Mouse (Mus musculus) kidney, embryonic 14.5 days (tissue): Measurements from ENCODE around the gene Pdss1. TPM values are rescaled to one million over a fixed set of nuclear protein-coding genes. Genes with fewer than 3 reads are reported as not detected.
"Not testable (repeated sequence)": the region's sequence is repeated elsewhere in the genome, so short reads cannot be mapped to it uniquely, and the experiment has no call there.

ENCODE experiments used
- ATAC-seq: fragments of 200-750 bp; cut with Nextera tagmentation; 2 replicates; pipeline ENCODE4 v1.8.0; 2017; ENCODE audit warnings: moderate number of reproducible peaks, mild to moderate bottlenecking, moderate TSS enrichment, moderate library complexity; ENCODE audit not compliant: low FRiP score, low TSS enrichment
- H3K27ac ChIP-seq: fragments of 300-500 bp; sonication (generic); 2 replicates; pipeline ENCODE4 v1.5.1; 2014; ENCODE audit warnings: low read depth, mild to moderate bottlenecking, low read length, moderate library complexity, mixed read lengths
- H3K27me3 ChIP-seq: fragments of 300-500 bp; sonication (generic); 2 replicates; pipeline ENCODE4 v1.6.1; 2014; ENCODE audit warnings: mild to moderate bottlenecking, low read length; ENCODE audit not compliant: control insufficient read depth, insufficient read depth
- H3K36me3 ChIP-seq: fragments of 300-500 bp; sonication (generic); 2 replicates; pipeline ENCODE4 v1.6.1; 2014; ENCODE audit warnings: low read length, mixed read lengths; ENCODE audit not compliant: control insufficient read depth, insufficient read depth
- H3K4me1 ChIP-seq: fragments of 300-500 bp; sonication (generic); 2 replicates; pipeline ENCODE4 v1.6.1; 2014; ENCODE audit warnings: low read length, mixed read lengths; ENCODE audit not compliant: control insufficient read depth, insufficient read depth
- H3K4me2 ChIP-seq: fragments of 300-500 bp; sonication (generic); replicated peaks from 2 replicates; pipeline ENCODE4 v1.6.1; 2014; ENCODE audit warnings: low read depth, mild to moderate bottlenecking, low read length
- H3K4me3 ChIP-seq: fragments of 300-500 bp; sonication (generic); 2 replicates; pipeline ENCODE4 v1.5.1; 2014; ENCODE audit warnings: mild to moderate bottlenecking, low read length
- H3K9ac ChIP-seq: fragments of 300-500 bp; sonication (generic); 2 replicates; pipeline ENCODE4 v1.6.1; 2014; ENCODE audit warnings: low read depth, mild to moderate bottlenecking, low read length, moderate library complexity
- H3K9me3 ChIP-seq: fragments of 300-500 bp; sonication (generic); 2 replicates; pipeline ENCODE4 v1.6.1; 2016; ENCODE audit warnings: low read length; ENCODE audit not compliant: control insufficient read depth
- WGBS: fragments of 180-500 bp; shearing (Covaris S2); extraction: QIAGEN DNeasy Blood & Tissue Kit; methylation state at CpG from one replicate; pipeline ENCODE4 v1.1.7; 2014; 5-methylcytosine and 5-hydroxymethylcytosine counted together
- polyA plus RNA-seq: library from polyadenylated mRNA; unstranded; fragments of >200 nt; fragmentation: Nextera tagmentation; extraction: Ambion mirVana; gene quantifications from 2 replicates; pipeline ENCODE4 v1.2.1, GENCODE M21; 2014

Pdss1 gene
- 24.5 and 25.5 TPM in 2 replicates for polyA plus RNA-seq

DNA sequence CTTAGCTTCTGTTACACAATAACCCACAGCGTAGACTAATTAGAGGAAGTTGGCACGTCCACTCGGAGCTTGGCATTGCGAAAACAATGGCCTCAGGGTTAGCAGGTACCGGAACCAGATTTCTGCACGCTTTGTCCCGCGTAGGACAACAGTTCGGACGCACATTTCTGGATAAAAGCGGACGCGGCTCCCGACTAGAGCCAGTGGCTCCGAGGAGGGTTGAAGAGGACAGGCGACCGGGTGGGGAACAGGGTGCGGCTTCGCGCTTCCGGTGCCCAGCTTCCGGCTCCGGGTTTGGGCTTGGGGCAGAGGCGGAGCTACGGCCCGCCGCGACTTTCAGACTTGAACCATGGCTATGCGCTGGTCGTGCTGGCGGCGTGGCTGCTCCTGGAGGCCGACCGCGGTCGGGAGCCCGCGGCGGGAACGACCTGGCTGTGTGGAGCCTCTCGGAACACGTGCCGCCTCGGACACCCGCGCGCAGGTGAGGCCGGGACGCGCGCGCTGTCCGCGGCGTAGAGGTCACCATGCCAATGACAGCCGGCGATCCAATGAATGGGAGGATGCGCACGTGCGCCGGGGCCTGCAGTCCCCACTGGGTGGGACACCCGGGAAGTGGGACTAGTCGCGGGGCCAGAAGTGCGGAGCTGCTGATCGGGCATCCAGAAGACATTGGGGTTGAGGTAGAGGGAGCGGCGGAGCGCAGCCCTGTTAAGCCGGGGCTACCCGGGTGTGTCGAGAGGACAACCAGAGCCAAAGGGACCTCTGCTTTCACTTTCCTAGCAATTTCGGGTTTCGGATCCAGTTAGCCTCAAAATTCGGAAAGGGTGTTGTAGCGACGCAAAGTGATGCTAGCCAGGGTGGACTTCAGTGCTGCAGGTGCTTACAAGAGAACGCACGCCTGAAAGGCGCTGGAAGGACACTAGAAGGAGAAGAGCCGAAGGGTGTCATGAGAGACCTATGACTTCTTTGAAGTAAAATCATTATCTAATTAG, at the start of gene Pdss1:
Gene Pdss1 (plus strand): TSS at position 241 of the 992 bp plus-strand sequence.
- peak; percentile 99 for ATAC-seq
- peak within 1 kb of the TSS; percentile 82 for H3K4me2 ChIP-seq
- H3K36me3 ChIP-seq: no peaks in the 10 kb centered on the region
- H3K4me1 ChIP-seq: no peaks in the 10 kb centered on the region
- H3K9ac ChIP-seq: peak within 1 kb of the TSS; percentile 74
- no peaks in the 10 kb centered on the region for H3K9me3 ChIP-seq
- H3K27ac ChIP-seq: peak within 1 kb of the TSS; percentile 59; the same call in 1 of the 2 replicates
- peak within 1 kb of the TSS; percentile 93 for H3K4me3 ChIP-seq
- whole genome bisulfite sequencing: under 1% methylated on average over 81 of the region's 81 CpGs
- no peaks in the 10 kb centered on the region for H3K27me3 ChIP-seq

DNA sequence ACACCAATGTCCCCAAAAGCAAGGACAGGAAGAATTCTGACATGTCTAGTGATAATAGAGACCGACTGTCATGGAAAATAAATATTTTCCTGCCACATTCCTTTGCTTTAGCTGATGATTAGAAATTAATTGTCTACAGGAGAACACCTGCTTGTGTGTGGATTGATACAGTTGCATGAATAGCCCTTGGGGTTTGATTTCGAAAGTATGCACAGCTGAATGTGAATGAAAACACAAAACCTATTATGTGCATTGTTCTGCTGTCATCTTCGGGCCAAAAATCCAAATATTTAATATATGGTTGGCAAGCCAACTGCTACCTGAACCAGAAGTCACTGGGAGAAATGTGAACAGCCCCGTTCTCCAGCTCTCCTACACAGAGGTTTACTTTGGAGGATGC, 43.4 kb upstream of the Pdss1 start:
- no peak overlapping the region for H3K9ac ChIP-seq
- WGBS: 76% methylated on average over 4 of the region's 4 CpGs
- no peak overlapping the region for H3K27ac ChIP-seq
- no peaks in the 10 kb centered on the region for H3K27me3 ChIP-seq
- H3K4me2 ChIP-seq: no peak overlapping the region
- no peaks in the 10 kb centered on the region for H3K4me1 ChIP-seq
- H3K36me3 ChIP-seq: no peaks in the 10 kb centered on the region
- H3K9me3 ChIP-seq: no peaks in the 10 kb centered on the region
- H3K4me3 ChIP-seq: no peak overlapping the region
- no peak for ATAC-seq

DNA sequence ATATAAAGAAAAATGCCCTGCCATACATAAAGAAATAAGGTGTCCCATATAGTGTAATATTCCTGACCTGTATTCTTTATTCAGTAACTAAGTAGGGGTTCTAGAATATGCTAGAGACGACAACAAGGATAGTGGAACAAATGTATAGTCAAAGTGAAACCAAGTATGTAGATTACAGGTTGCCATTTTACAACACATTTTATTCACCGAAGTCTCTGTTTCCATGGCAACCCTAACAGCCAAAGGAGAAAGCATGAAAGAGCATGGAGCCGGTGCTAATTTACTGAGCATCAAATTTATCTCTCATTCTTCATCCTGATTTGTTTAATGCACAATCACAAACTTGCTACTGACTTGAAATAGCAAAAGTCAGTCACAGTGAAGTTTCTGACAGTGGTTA, 37.8 kb upstream of the Pdss1 start:
- no peak overlapping the region for H3K9ac ChIP-seq
- H3K27me3 ChIP-seq: no peaks in the 10 kb centered on the region
- H3K4me3 ChIP-seq: no peak overlapping the region
- no peaks in the 10 kb centered on the region for H3K4me1 ChIP-seq
- no peaks in the 10 kb centered on the region for H3K36me3 ChIP-seq
- WGBS: 81% methylated on average over 3 of the region's 3 CpGs
- H3K27ac ChIP-seq: no peak overlapping the region
- H3K9me3 ChIP-seq: no peaks in the 10 kb centered on the region
- no peak overlapping the region for H3K4me2 ChIP-seq
- ATAC-seq: no peak

DNA sequence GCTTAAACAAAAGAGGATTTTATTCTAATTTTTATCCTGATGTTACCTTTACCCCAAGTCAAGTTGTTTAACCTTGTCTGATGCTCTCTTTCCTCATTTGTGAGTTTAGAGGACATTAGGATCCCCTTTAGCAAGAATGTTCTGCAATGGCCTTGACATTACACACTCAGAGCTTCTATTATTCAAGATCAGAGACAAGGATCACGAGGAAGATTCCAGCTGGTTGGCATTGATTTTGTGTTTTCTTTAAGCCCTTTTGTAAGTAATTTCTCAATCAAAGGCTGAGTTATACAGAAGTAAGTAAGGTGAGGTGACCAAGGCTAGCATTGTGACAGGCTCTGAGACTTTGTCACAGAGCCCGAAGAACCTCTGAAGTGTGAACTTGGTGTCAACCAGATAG, 33.1 kb upstream of the Pdss1 start:
- WGBS: 79% methylated on average over 2 of the region's 2 CpGs
- Histone ChIP-seq H3K36me3 (no peaks in the 10 kb centered on the region), H3K4me2 (no peak overlapping the region), H3K4me1 (no peaks in the 10 kb centered on the region), H3K27me3 (no peaks in the 10 kb centered on the region), H3K9ac (no peak overlapping the region), H3K9me3 (no peaks in the 10 kb centered on the region), H3K27ac (no peak overlapping the region), H3K4me3 (no peak overlapping the region)
- no peak for ATAC-seq

DNA sequence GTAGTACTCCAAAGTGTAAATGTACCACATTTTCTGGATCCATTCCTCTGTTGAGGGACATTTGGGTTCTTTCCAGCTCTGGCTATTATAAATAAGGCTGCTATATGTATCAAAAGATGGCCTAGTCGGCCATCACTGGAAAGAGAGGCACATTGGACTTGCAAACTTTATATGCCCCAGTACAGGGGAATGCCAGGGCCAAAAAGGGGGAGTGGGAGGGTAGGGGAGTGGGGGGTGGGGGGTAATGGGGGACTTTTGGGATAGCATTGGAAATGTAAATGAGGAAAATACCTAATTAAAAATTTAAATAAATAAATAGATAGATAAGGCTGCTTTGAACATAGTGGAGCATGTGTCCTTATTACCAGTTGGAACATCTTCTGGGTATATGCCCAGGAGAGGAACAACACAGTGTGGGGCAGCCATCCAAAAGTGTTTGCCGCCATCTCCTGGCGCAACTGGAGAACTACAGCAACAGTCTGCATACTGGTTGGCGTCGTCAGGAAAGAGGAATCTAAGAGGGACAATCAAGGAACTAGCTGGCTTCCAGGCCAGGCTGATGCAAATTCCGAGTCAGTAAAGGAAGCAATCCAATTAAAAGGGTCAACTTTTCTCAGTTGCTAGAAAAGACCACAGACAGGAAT, 30.8 kb upstream of the Pdss1 start:
- ATAC-seq: peak; percentile 92
- not testable (repeated sequence) for H3K4me1 ChIP-seq, H3K9me3 ChIP-seq, H3K9ac ChIP-seq, H3K4me3 ChIP-seq, H3K27ac ChIP-seq, H3K27me3 ChIP-seq, H3K4me2 ChIP-seq, H3K36me3 ChIP-seq
- 2% methylated on average over 6 of the region's 6 CpGs for WGBS

DNA sequence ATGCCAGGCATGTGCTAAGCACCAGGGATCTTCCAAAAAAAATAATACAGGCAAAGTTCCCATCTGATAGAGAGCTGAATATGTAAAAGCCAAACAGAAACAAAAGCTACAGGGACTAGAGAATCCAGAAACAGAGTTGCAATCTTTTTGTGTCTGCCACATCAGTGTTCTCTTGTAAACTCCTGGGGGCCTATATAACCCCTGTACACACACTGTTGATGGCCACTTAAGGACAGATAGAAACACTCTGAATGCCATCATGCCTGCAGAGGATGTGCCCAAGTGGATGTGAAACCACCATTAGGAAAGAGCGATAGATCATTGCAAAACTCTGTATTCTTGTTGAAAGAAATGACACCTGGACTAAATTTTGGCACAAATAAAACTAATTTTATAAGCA, 29.5 kb upstream of the Pdss1 start:
- Histone ChIP-seq H3K9me3 (no peaks in the 10 kb centered on the region), H3K27me3 (no peaks in the 10 kb centered on the region), H3K9ac (no peak overlapping the region), H3K4me1 (no peaks in the 10 kb centered on the region), H3K4me3 (no peak overlapping the region), H3K4me2 (no peak overlapping the region), H3K36me3 (no peaks in the 10 kb centered on the region), H3K27ac (no peak overlapping the region)
- ATAC-seq: no peak
- 85% methylated on average over 1 of the region's 1 CpGs for WGBS

DNA sequence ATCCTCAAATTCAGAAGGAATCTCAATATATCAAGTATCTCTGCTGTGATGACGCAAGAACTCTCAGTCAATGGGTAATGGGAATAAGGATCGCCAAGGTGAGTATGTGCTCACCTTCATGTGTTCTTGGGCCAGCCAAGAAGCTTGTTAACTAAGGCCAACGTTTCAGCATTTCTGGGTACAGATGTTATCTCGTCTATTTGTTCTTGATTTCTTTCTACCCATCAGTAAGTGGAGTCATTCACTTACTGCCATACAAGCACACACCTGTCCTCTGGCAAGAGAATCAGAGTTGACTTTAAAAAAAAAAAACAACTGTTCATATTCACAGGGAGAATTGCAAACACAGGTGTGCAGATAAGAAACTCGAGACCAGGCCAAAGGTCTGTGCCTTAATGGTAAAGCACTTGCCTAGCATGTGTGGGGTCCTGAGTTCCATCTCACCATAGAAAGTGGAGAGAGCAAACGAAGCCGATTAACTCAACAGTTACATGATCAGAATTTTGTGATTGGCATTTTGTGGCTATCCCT, 28.4 kb upstream of the Pdss1 start:
- H3K36me3 ChIP-seq: no peaks in the 10 kb centered on the region
- no peak overlapping the region for H3K4me3 ChIP-seq
- no peaks in the 10 kb centered on the region for H3K27me3 ChIP-seq
- H3K4me1 ChIP-seq: no peaks in the 10 kb centered on the region
- H3K9me3 ChIP-seq: no peaks in the 10 kb centered on the region
- H3K4me2 ChIP-seq: no peak overlapping the region
- ATAC-seq: no peak
- H3K9ac ChIP-seq: no peak overlapping the region
- WGBS: 77% methylated on average over 7 of the region's 7 CpGs
- H3K27ac ChIP-seq: no peak overlapping the region

DNA sequence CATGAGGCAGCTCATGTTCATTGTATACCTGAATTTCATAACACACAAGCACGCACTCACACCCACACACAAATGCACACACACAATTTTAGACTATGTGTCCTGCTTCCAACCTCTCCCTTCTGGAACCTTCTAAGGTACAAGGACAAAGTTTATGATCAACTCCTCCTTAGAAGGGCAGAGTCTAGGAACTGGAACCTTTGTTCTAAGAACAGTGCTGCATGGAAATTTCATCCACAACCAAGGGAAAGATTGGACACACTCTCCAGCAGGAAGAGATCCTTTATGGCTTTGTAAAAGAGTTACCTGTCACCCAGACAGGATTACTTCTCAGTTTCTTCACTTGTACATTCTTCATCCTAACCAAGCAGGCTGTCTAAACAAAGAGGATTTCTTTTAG, 22.2 kb upstream of the Pdss1 start:
- Histone ChIP-seq H3K4me2 (no peak overlapping the region), H3K9ac (no peak overlapping the region), H3K4me1 (no peaks in the 10 kb centered on the region), H3K4me3 (no peak overlapping the region), H3K9me3 (no peaks in the 10 kb centered on the region), H3K27me3 (no peaks in the 10 kb centered on the region), H3K27ac (no peak overlapping the region), H3K36me3 (no peaks in the 10 kb centered on the region)
- ATAC-seq: no peak
- 86% methylated on average over 1 of the region's 1 CpGs for WGBS

DNA sequence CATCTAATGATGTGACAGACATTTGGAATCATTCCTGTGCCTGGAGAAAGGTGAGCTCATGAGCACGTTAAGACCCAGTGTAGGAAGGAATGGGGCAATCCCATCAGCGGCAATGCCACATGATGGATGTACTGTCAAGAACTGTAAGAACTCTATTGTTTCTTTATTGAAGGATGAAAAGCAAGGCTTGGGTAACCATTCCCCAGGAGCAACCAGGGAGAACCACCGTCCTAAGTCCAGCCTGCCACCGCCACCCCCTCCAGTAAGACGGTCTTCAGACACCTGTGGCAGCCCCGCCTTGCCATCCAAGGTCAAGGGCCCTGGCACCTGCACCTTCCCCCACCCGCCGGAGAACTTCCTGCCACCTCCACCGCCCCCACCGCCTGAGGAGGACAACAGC, 20.7 kb upstream of the Pdss1 start:
- Histone ChIP-seq H3K36me3 (no peaks in the 10 kb centered on the region), H3K4me3 (no peak overlapping the region), H3K4me1 (no peaks in the 10 kb centered on the region), H3K27me3 (no peaks in the 10 kb centered on the region), H3K4me2 (no peak overlapping the region), H3K9me3 (no peaks in the 10 kb centered on the region), H3K9ac (no peak overlapping the region), H3K27ac (no peak overlapping the region)
- no peak for ATAC-seq
- 49% methylated on average over 9 of the region's 10 CpGs for WGBS
